Mouse (Mus musculus) heart, postnatal 0 days (tissue): ENCODE measurements around the gene Proser1. TPM values are rescaled to one million over a fixed set of nuclear protein-coding genes. Genes with fewer than 3 reads are reported as not detected.
A peak's percentile ranks its signal among the peaks of the same experiment; 100 is the strongest.

Experiments
- ATAC-seq: fragments of 200-750 bp; cut with Nextera tagmentation; 2 replicates; pipeline ENCODE4 v1.8.0; 2017; ENCODE audit warnings: low read depth, moderate number of reproducible peaks, moderate library complexity; ENCODE audit not compliant: insufficient read depth
- DNase-seq: peaks from one replicate; pipeline ENCODE4 v3.0.0-alpha.2; 2016; ENCODE audit warnings: low spot score
- H3K27ac ChIP-seq: fragments of 300-500 bp; sonication (generic); 2 replicates; pipeline ENCODE4 v1.5.1; 2014; ENCODE audit warnings: low read depth, mild to moderate bottlenecking
- H3K27me3 ChIP-seq: fragments of 300-500 bp; sonication (generic); 2 replicates; pipeline ENCODE4 v1.6.1; 2014; ENCODE audit warnings: low read length, mixed read lengths; ENCODE audit not compliant: control insufficient read depth, insufficient read depth
- H3K36me3 ChIP-seq: fragments of 300-500 bp; sonication (generic); replicated peaks from 2 replicates; pipeline ENCODE4 v1.6.1; 2014; ENCODE audit warnings: low read length, mixed read lengths; ENCODE audit not compliant: control insufficient read depth, insufficient read depth
- H3K4me1 ChIP-seq: fragments of 300-500 bp; sonication (generic); 2 replicates; pipeline ENCODE4 v1.6.1; 2014; ENCODE audit warnings: antibody characterized with exemption; ENCODE audit not compliant: control insufficient read depth, insufficient read depth
- H3K4me2 ChIP-seq: fragments of 300-500 bp; sonication (generic); 2 replicates; pipeline ENCODE4 v1.6.1; 2014; ENCODE audit warnings: low read depth, mild to moderate bottlenecking, low read length, moderate library complexity
- H3K4me3 ChIP-seq: fragments of 300-500 bp; sonication (generic); 2 replicates; pipeline ENCODE4 v1.5.1; 2014; ENCODE audit warnings: low read depth, low read length
- H3K9ac ChIP-seq: fragments of 300-500 bp; sonication (generic); replicated peaks from 2 replicates; pipeline ENCODE4 v1.6.1; 2014; ENCODE audit warnings: low read depth, low read length, mixed read lengths
- H3K9me3 ChIP-seq: fragments of 300-500 bp; sonication (generic); replicated peaks from 2 replicates; pipeline ENCODE4 v1.6.1; 2016; ENCODE audit warnings: low read length; ENCODE audit not compliant: control insufficient read depth
- CTCF ChIP-seq: IDR thresholded peaks from 2 replicates; pipeline ENCODE4 v1.5.1; 2016; ENCODE audit warnings: antibody characterized with exemption, control low read depth, low read depth
- EP300 ChIP-seq: IDR thresholded peaks from 2 replicates; pipeline ENCODE4 v1.6.1; 2016; ENCODE audit warnings: antibody characterized with exemption, low read depth
- WGBS: fragments of 180-500 bp; shearing (Covaris S2); extraction: QIAGEN DNeasy Blood & Tissue Kit; methylation state at CpG from one replicate; pipeline ENCODE4 v1.1.7; 2014; 5-methylcytosine and 5-hydroxymethylcytosine counted together
- polyA plus RNA-seq: library from polyadenylated mRNA; unstranded; fragments of >200 nt; fragmentation: Nextera tagmentation; extraction: Ambion mirVana; gene quantifications from 2 replicates; pipeline ENCODE4 v1.2.1, GENCODE M21; 2015
- total RNA-seq: library from RNA; depleted of rRNA; stranded (reverse); fragments of >200 nt; gene quantifications from 2 replicates; pipeline ENCODE4 v1.2.3, GENCODE M21; 2014; ENCODE audit warnings: low replicate concordance

Gene Proser1
- total and polyA plus RNA-seq, 2 experiments from 2014 or later, result 4.3 to 8.2 TPM

- Histone ChIP-seq H3K9ac (no peak overlapping the region), H3K9me3 (no peaks in the 10 kb centered on the region), H3K36me3 (peaks cover 95% of the 10 kb centered on the region), H3K27me3 (no peaks in the 10 kb centered on the region), H3K4me1 (no peaks in the 10 kb centered on the region), H3K4me3 (no peak overlapping the region), H3K4me2 (no peak overlapping the region), H3K27ac (no peak overlapping the region)
- WGBS, result 84% methylated on average over 17 of the region's 17 CpGs
- DNase-seq, result no peak
- TF ChIP-seq EP300, result no peak
- TF ChIP-seq CTCF, result no peak
- ATAC-seq, result no peak
Measured at GRCm38 (mm10) chr3:53477468-53477867, 14.0 kb downstream of the Proser1 start.

- no peak for TF ChIP-seq CTCF
- TF ChIP-seq EP300, result no peak
- H3K9me3 ChIP-seq, result no peaks in the 10 kb centered on the region
- H3K4me1 ChIP-seq, result no peaks in the 10 kb centered on the region
- WGBS, result 96% methylated on average over 30 of the region's 30 CpGs
- no peak overlapping the region for H3K4me3 ChIP-seq
- no peak overlapping the region for H3K4me2 ChIP-seq
- no peak overlapping the region for H3K9ac ChIP-seq
- H3K27ac ChIP-seq, result no peak overlapping the region
- no peaks in the 10 kb centered on the region for H3K27me3 ChIP-seq
- DNase-seq (no peak), ATAC-seq (no peak)
- H3K36me3 ChIP-seq, result peaks cover 85% of the 10 kb centered on the region
Measured at GRCm38 (mm10) chr3:53478419-53479046, 15.1 kb downstream of the Proser1 start.

GRCm38 (mm10) chr3:53483414-53484059 is 20.1 kb downstream of the Proser1 start:
- no peak overlapping the region for H3K4me2 ChIP-seq

DNA sequence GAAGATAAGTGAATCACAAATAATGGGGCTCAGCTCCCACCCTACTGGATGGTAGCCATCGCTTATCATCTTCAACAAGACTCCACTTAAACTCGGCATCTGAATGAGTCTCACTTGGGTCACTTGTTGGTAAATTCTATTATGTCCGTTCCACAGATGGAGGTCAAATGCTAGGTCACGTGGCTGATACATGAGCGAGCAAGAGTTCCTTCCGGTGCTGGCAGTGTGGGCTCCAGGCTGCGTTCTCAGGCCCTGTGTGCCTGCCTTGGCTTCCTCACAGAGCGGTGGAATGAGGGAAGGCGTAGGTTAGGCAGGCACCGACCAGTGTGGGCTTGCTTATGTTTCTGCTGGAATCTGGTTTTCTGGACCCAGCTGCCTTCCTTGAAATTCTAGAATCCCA is 23.1 kb downstream of the Proser1 start:
- H3K9ac ChIP-seq, result no peak overlapping the region
- peak overlapping the region; percentile 53 for H3K27ac ChIP-seq
- no peak overlapping the region for H3K4me3 ChIP-seq
- H3K4me2 ChIP-seq, result no peak overlapping the region
- TF ChIP-seq EP300, result no peak
- no peak for TF ChIP-seq CTCF
- DNase-seq, result no peak
- H3K9me3 ChIP-seq, result no peaks in the 10 kb centered on the region
- no peaks in the 10 kb centered on the region for H3K27me3 ChIP-seq
- no peak for ATAC-seq
- H3K4me1 ChIP-seq, result peaks cover 16% of the 10 kb centered on the region
- H3K36me3 ChIP-seq, result peaks cover 9% of the 10 kb centered on the region; the same call in 1 of the 2 replicates
- 43% methylated on average over 10 of the region's 10 CpGs for WGBS

More at GRCm38 (mm10) chr3:53483414-53484059, 20.1 kb downstream of the Proser1 start:
- Histone ChIP-seq H3K9ac (no peak overlapping the region), H3K9me3 (no peaks in the 10 kb centered on the region), H3K4me1 (peaks cover 16% of the 10 kb centered on the region), H3K27ac (no peak overlapping the region), H3K4me3 (no peak overlapping the region), H3K27me3 (no peaks in the 10 kb centered on the region), H3K36me3 (peaks cover 38% of the 10 kb centered on the region)
- no peak for TF ChIP-seq EP300
- no peak for TF ChIP-seq CTCF
- WGBS, result 67% methylated on average over 8 of the region's 8 CpGs
- ATAC-seq (no peak), DNase-seq (no peak)

GRCm38 (mm10) chr3:53486996-53487576 is 23.6 kb downstream of the Proser1 start:
- peaks cover 16% of the 10 kb centered on the region for H3K4me1 ChIP-seq
- H3K9me3 ChIP-seq, result no peaks in the 10 kb centered on the region
- DNase-seq, result peak; percentile 26
- TF ChIP-seq CTCF (no peak), EP300 (no peak)
- peaks cover 4% of the 10 kb centered on the region; the same call in 1 of the 2 replicates for H3K36me3 ChIP-seq
- peak overlapping the region; percentile 53; the same call in 1 of the 2 replicates for H3K27ac ChIP-seq
- no peak overlapping the region for H3K4me2 ChIP-seq
- H3K9ac ChIP-seq, result no peak overlapping the region
- 40% methylated on average over 9 of the region's 9 CpGs for WGBS
- no peak overlapping the region for H3K4me3 ChIP-seq
- no peaks in the 10 kb centered on the region for H3K27me3 ChIP-seq
- peak; percentile 60 for ATAC-seq
